Mouse (Mus musculus): ENCODE measurements at regions not wholly inside any gene's neighbourhood (a gene's known extent, or its start where the extent isn't known, plus 50 kb on each side); places are given as distances from the start of the nearest gene placed in this dataset.

DNA sequence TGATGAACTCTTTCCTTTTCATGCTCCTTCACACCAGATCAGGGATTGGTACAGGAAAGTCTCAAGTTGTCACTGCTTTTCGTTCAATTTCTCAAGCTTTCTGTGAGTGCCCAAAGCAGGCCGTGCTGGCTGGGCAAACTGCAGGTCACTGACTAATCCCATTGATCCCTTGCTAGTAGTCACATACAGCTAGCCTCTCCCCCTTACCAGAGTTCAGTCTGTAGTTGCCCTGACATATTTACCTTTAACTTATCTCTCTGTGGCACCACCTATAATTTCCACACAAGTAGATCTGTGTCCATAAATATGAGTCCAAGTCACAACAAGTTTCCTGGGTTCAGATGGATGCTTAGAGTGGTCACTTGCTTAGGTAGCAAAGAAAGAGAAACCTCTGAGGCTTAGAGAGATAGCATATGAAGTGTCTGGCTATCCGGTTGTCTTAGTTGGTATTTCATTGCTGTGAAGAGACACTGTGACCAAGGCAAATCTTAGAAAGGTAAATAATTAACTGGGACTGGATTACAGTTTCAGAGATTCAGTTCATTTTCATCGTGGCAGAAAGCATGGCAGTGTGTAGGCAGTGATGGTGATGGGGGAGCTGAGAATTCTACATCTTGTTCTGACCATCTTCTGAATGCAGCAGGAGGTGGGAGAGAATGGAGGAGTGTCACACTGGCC lies 362.8 kb upstream of the Pcsk5 start:
- no peak for DNase-seq

- DNase-seq, result no peak
These were observed 351.8 kb upstream of the Pcsk5 start for GRCm38 (mm10) chr19:18189102-18189742.

- DNase-seq, result no peak
These were observed 350.9 kb upstream of the Pcsk5 start for GRCm38 (mm10) chr19:18188122-18188866.

GRCm38 (mm10) chr19:18185767-18186554 lies 348.5 kb upstream of the Pcsk5 start:
- peak; percentile 5 for DNase-seq

- no peak for DNase-seq
These were observed 347.8 kb upstream of the Pcsk5 start for GRCm38 (mm10) chr19:18185211-18185610.

DNA sequence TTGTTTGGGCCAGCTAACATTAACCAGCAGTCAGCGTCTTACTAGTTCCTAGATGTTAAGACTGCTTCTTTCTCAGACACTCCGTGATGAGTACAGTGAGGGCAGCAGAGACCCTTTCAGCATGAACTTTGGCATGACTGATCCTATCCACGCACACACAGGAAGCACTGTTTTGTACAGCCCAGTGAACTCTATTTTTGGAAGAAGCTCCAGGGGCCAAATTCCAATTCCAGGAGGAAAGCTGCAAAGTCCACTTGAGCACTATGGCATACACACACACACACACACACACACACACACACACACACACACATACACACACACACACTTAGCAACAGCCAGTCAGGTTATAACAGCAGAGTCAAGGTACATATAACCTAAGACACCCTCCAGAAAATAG lies 338.8 kb upstream of the Pcsk5 start:
- DNase-seq, result no peak

GRCm38 (mm10) chr19:18146494-18146893 lies 309.1 kb upstream of the Pcsk5 start:
- DNase-seq, result no peak

DNA sequence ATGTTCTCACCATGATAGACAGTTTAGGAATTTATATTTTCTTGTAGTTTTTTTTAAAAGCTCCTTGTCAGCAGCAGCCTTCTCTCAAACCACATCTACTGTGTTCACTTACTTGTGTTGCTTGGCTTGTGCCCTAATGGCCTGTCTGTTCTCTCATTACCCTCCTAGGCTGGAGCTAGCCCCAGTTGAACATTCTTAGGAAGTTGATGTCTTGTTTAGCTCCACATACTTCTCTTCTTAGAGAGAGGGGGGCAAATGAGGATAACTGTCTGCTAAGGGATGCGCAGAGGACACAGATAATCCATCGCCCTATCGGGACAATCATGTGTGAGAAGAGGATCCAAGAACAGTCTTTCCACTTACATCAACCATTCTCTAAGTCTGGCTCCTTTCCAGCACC lies 293.5 kb upstream of the Pcsk5 start:
- peak; percentile 45 for DNase-seq

GRCm38 (mm10) chr19:18128786-18129185 lies 291.4 kb upstream of the Pcsk5 start:
- DNase-seq, result peak; percentile 34

- no peak for DNase-seq
These were observed 268.8 kb upstream of the Pcsk5 start for GRCm38 (mm10) chr19:18106236-18106635.

DNA sequence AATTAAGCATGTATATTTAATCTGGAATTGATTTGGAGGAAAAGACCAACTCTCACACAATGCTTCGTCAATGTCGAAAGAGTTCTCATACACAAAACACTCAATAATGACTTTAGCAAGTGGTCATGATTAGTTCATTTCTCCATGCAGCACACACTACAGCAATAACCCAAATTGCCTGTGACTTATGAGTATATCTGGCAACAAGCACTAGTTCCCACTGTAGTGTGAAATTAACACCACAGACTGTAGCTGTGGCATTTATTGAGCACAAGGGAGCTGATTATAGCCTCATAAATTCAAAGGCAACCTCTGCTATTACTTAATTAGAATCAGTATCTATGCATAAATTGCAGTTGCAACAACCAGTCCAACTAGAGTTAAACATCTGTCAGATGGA lies 267.2 kb upstream of the Pcsk5 start:
- DNase-seq, result no peak

- peak; percentile 10 for DNase-seq
These were observed 264.2 kb upstream of the Pcsk5 start for GRCm38 (mm10) chr19:18101423-18102341.

- no peak for DNase-seq
These were observed 245.9 kb upstream of the Pcsk5 start for GRCm38 (mm10) chr19:18083312-18083711.

GRCm38 (mm10) chr19:18068919-18069318 lies 231.5 kb upstream of the Pcsk5 start:
- peak; percentile 11 for DNase-seq

- DNase-seq, result peak; percentile 22
These were observed 230.5 kb upstream of the Pcsk5 start for GRCm38 (mm10) chr19:18067855-18068494.

- DNase-seq, result no peak
These were observed 219.9 kb upstream of the Pcsk5 start for GRCm38 (mm10) chr19:18057256-18057890.

- DNase-seq, result no peak
These were observed 219.2 kb upstream of the Pcsk5 start for GRCm38 (mm10) chr19:18056414-18057254.

DNA sequence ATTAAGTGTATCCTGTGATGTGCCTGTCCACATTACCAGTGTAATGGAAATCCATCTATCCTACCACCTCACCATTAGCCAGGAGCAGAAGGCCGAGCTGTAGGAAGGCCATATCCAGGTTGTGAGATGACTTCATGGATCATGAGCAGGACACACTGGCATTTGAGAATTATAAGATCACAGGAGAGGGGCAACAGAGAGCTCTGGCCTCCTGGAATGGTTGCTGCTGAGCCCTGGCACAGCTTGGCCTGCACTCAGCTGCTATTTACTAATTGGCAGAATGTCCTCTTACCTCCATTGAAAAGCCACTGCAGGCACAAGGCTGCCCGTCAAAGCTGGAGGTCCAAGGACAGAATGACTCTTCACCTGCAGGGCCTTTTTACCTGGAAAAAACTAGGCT lies 212.9 kb upstream of the Pcsk5 start:
- no peak for DNase-seq

DNA sequence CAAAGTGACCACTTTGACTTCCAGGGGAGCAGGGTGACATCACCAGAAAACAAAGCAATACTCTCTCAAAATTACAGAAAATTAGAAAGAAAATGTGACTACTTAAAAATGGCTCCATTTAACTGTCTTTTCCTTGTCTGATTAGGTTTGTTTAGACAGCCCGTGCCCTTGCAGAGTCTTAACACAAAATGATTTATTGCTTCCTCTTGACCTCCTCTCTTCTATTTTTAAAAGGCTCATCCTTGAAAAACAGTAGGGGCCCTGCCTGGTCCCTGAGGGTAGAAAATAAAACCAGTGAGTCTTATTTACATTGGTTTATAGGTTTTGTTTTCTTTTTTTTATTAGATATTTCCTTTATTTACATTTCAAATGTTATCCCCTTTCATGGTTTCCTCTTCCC lies 196.8 kb upstream of the Pcsk5 start:
- no peak for DNase-seq

DNA sequence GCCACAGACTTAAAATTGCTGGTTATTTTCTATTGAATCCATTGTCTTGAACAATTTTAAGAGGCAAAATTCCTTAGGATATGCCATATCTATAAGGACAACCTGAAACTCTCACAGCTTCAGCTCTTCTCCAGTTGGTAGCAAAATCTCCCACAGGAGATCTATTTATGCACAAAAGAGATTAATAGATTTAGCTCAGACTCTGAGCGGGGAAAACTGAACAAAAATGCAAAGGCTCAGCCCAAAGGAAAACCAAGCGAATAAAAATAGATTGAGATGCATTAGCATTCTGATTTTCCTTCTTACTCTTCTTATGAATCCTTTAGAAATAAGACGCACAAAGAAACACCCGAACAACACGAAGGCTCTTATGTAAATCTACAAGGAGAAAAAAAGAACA lies 196.2 kb upstream of the Pcsk5 start:
- no peak for DNase-seq

All from lung, postnatal 10 days (tissue).